Mouse (Mus musculus): ENCODE measurements around the gene Sp100.
A peak's percentile ranks its signal among the peaks of the same experiment; 100 is the strongest.
"Not testable (repeated sequence)": the region's sequence is repeated elsewhere in the genome, so short reads cannot be mapped to it uniquely, and the experiment has no call there.

Gene Sp100

DNA sequence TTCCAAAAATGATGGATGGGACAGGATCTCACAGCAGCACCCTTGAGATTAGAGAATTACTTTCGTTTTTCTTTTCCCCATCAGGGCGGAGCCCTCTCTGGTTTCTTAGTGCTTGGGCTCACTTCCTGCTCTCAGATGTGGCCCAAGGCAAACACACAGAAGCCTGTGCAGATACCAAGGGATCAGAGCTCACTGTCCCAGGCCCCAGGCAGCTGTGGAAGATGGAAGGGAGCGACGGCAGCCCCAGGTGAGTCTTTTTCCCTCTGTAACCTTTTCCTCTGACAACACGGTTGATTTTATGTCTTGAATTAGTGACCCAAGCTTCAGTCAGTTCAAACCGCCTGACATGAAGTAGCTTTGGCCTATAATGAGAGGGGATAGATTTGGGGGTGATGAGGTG is at the start of gene Sp100:
Gene Sp100 (plus strand): TSS at position 108 of the 400 bp plus-strand sequence.
- peak; percentile 14 for DNase-seq (ENCODE audit: low read depth, low spot score)

GRCm38 (mm10) chr1:85600078-85600477 is 49.7 kb upstream of the Sp100 start, which contains the start of gene Sp140:
Gene Sp140 (plus strand): TSS chr1:85600378.
- not testable (repeated sequence) for DNase-seq (ENCODE audit: low read depth, low spot score)

GRCm38 (mm10) chr1:85600794-85601193 is 49.0 kb upstream of the Sp100 start:
- DNase-seq (ENCODE audit: low read depth, low spot score) = not testable (repeated sequence)

GRCm38 (mm10) chr1:85604341-85604740 is 45.4 kb upstream of the Sp100 start:
- DNase-seq (ENCODE audit: low read depth, low spot score) = not testable (repeated sequence)

- DNase-seq (ENCODE audit: low read depth, low spot score) = not testable (repeated sequence)
Measured at GRCm38 (mm10) chr1:85608361-85608760, 41.4 kb upstream of the Sp100 start.

- DNase-seq (ENCODE audit: low read depth, low spot score) = not testable (repeated sequence)
Measured at GRCm38 (mm10) chr1:85610581-85610980, 39.2 kb upstream of the Sp100 start.

DNA sequence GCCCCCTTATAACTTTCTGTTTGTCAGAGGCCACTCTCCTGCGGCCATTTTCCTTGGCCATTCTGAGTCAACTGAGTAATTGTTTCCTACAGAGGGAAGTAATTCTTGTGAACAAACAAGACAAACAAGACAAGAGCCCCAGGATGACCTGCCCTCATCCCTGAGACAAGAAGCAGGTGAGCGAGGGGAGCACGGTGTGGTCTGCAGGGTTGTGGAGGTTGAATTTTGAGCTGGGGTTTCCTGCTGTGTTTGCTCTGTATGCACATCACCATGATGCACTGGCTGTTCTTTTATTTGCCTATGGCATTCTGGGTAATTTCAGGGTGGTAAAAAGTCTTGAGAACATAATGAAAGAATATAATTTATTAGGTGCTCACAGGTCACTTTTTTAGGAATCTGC is 34.7 kb upstream of the Sp100 start:
- not testable (repeated sequence) for DNase-seq (ENCODE audit: low read depth, low spot score)

DNA sequence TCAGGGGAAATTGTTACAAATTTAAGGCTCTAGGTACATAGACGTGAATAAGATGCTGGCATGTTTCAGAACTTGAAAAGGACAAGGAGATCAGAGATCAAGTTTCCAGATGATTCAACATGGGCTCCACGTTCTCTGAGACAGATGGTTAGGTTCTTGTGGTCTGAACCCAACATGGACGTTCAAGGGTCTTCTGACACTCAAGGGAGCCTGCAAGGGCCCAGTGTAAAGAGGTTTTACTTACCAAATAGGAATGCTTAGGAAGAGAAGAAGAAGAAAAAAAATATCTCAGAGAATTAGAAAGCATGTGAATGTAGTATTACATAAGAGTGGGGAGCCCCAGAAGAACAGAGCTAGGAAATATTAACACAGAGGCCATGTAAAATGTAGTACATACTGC is 34.0 kb upstream of the Sp100 start:
- DNase-seq (ENCODE audit: low read depth, low spot score) = not testable (repeated sequence)

DNA sequence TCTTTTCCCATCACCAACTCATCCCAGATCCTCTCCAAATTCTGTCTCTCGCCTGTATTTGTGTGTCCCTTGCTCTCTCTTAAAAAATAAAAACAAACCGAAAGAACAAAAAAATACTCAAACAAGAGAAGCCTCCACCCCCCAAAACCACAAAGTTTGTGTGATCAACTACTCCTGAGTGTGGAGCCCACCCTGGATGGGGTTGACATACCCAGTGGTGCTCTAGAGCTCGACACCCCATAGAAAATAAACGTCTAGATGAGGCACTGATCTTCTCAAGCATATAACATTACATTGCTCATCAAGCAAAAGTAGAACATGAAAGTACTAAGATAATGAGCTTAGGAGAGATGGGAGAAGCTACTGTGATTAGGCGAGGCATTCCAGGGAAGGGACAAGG is 32.6 kb upstream of the Sp100 start:
- DNase-seq (ENCODE audit: low read depth, low spot score) = not testable (repeated sequence)

DNA sequence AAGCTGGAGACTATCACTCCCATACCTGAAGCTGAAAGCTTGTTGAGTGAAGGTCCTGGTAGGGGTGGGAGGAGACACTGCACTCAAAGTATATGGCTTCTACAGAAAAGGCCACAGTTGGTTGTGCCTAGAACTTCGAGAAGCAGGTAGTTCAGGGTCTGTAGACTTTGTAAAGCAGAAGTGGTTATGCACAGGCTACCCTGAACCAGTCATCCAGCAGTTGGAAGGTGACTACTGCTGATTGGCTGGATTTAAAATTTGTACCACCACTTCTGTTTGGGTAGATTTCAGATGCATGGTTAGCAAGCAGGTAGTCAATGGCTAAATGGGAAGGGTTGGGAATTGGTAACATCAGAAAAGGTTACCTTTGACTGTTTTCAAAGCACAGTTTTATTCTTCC is 31.1 kb upstream of the Sp100 start:
- not testable (repeated sequence) for DNase-seq (ENCODE audit: low read depth, low spot score)

DNA sequence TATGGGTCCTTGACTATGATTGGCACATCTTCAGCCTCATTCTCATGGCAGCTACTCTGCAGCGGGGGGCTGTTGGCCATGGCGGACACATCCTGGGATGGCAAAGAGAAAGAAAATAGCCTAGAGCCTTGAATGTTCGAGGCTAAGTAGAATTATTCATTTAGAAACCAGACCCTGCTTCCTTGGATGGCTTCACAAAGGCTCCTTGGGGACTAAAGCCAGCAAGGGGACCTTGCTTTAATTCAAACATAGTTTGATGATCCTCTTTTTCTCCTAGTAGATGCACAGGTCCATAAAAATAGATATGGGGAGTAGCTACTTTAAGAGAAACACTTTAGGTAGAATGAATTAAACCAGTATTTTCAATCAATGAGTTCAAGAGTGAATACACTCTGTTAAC is 12.9 kb upstream of the Sp100 start:
- DNase-seq (ENCODE audit: low read depth, low spot score) = not testable (repeated sequence)

- DNase-seq (ENCODE audit: low read depth, low spot score) = not testable (repeated sequence)
Measured at GRCm38 (mm10) chr1:85638144-85638543, 11.6 kb upstream of the Sp100 start.

GRCm38 (mm10) chr1:85650524-85650923 is 736 bp downstream of the Sp100 start:
- DNase-seq (ENCODE audit: low read depth, low spot score) = not testable (repeated sequence)

DNA sequence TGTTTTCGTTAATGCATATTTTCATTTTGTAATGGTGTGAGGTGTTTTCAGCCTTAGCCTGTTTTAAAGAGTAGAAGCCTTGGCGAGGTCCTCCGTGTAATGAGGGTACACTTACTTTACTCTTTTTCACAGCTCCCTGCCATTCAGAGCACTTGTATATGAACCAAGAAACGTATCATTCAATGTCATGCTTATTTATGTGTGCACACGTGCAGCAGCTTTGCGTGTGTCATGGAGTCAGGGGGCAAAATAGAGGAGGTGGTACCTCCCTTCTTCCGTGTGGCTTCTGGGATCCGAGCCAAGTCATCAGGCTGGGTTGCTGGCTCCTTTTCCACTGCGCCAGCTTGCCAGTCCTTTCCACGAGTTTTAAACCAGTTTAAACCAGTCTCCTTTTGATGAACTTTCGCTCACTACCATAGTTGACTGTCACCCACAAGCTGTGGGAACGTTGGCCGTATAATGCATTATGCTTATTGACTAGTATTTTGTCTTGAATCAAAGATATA is 2.0 kb downstream of the Sp100 start:
- not testable (repeated sequence) for DNase-seq (ENCODE audit: low read depth, low spot score)

GRCm38 (mm10) chr1:85657211-85657610 is 7.4 kb downstream of the Sp100 start:
- not testable (repeated sequence) for DNase-seq (ENCODE audit: low read depth, low spot score)

- DNase-seq (ENCODE audit: low read depth, low spot score) = no peak
Measured at GRCm38 (mm10) chr1:85664266-85664665, 14.5 kb downstream of the Sp100 start.

GRCm38 (mm10) chr1:85680226-85680625 is 30.4 kb downstream of the Sp100 start:
- no peak for DNase-seq (ENCODE audit: low read depth, low spot score)

- DNase-seq (ENCODE audit: low read depth, low spot score) = no peak
Measured at GRCm38 (mm10) chr1:85686666-85687065, 36.9 kb downstream of the Sp100 start.

GRCm38 (mm10) chr1:85687346-85687745 is 37.6 kb downstream of the Sp100 start:
- DNase-seq (ENCODE audit: low read depth, low spot score) = no peak

GRCm38 (mm10) chr1:85690544-85690943 is 40.8 kb downstream of the Sp100 start:
- DNase-seq (ENCODE audit: low read depth, low spot score) = no peak

DNA sequence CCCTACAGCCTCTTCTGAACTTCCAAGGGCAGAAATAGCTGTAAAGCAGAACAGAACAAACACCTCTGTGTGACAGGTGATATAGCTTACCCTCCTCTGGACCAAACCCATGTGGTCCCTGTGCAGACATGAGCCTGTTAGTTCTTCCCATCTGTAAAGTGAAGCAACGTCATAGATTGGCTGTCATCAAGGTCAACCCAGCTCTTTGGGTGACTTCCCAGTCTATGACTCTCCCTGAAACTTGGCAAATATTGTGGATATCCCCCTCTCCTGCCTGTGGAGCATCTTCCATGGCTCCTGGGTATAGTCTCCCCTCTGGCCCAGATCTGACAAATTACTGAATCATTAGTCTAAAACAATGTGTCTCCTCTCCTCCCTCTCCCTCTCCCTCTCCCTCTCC is 42.5 kb downstream of the Sp100 start:
- DNase-seq (ENCODE audit: low read depth, low spot score) = peak; percentile 39

DNA sequence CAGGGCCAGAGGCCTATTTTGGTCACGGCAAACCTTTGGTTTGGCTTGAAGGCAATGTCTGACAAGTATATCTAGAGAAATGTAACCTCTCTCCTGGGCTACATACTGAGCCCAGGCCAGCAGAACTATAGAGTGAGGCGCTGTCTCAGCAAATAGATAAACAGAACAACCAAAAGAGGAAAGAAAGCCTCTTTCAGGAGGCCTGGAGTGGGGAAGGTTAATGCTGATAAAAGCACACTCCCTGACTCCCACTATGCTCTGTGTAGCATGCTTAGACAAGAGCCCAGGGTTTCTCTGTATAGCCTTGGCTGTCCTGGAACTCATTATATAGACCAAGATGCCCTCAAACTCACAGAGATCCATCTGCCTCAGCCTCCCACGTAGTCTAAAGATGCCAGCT is 43.5 kb downstream of the Sp100 start:
- no peak for DNase-seq (ENCODE audit: low read depth, low spot score)

GRCm38 (mm10) chr1:85695646-85696045 is 45.9 kb downstream of the Sp100 start:
- DNase-seq (ENCODE audit: low read depth, low spot score) = no peak

Measured in 3T3-L1 (cell line).